Comparison of ENCODE assay signal across 8 mouse cellular contexts in the genomic region with DNA sequence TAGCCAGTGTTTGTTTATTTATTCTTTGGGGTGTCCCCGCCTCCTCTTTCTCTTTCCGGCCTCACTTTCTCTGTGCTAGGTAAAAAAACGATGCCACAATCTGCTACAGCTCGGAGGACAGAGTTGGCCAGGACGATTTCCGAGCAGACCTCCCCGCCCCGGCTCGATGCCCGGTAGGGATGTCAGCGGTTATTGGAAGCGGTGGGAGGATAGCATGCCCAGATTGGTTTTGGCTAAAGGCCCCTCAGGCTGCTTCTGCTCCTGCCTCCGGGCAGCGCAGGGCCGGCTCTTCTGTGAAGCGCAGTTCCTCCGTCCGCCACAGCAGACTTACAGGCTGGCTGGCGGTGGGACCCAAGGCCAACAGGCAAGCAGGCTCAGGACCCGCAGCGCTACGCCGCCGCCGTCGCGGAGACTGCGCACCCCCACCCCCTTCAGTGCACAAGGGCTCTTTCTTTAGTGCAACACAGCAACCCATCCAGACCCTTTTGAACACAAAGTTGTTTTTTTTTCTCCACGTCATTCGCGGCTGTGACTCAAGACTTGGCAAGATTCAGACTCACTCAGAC. TPM values are rescaled to one million over a fixed set of nuclear protein-coding genes. Genes with fewer than 3 reads are reported as not detected.
DNase-seq lines count a peak whose midpoint lies in the region; ATAC-seq lines count a peak whose summit lies in the region.

A gene (minus strand): TSS at position 414 of the 566 bp plus-strand sequence.

- peak within 1 kb of the TSS; percentile 45 for H3K4me3 ChIP-seq in forebrain, embryonic 14.5 days (ENCODE audit: low read depth, low read length)
- peak within 1 kb of the TSS; percentile 68 for H3K4me3 ChIP-seq in heart, embryonic 16.5 days (ENCODE audit: low read length)
- peak within 1 kb of the TSS; percentile 48 for H3K4me3 ChIP-seq in liver, embryonic 12.5 days
- H3K4me3 ChIP-seq in neural tube, embryonic 14.5 days (ENCODE audit: low read depth, low read length) = peak within 1 kb of the TSS; percentile 60

- H3K36me3 ChIP-seq in forebrain, embryonic 14.5 days (ENCODE audit: control insufficient read depth, insufficient read depth, low read length) = no peaks in the 10 kb centered on the region
- no peaks in the 10 kb centered on the region for H3K36me3 ChIP-seq in heart, embryonic 16.5 days (ENCODE audit: control insufficient read depth, insufficient read depth)
- H3K36me3 ChIP-seq in liver, embryonic 12.5 days = no peaks in the 10 kb centered on the region
- H3K36me3 ChIP-seq in neural tube, embryonic 14.5 days (ENCODE audit: control insufficient read depth, insufficient read depth, low read length) = no peaks in the 10 kb centered on the region

- no peaks in the 10 kb centered on the region for H3K9me3 ChIP-seq in forebrain, embryonic 14.5 days (replicated peaks; ENCODE audit: control insufficient read depth, low read length)
- H3K9me3 ChIP-seq in heart, embryonic 16.5 days (replicated peaks; ENCODE audit: control insufficient read depth, low read length) = no peaks in the 10 kb centered on the region
- H3K9me3 ChIP-seq in liver, embryonic 12.5 days (replicated peaks) = no peaks in the 10 kb centered on the region
- no peaks in the 10 kb centered on the region for H3K9me3 ChIP-seq in neural tube, embryonic 14.5 days (ENCODE audit: control insufficient read depth, low read length)

- peak within 1 kb of the TSS; percentile 57 for H3K9ac ChIP-seq in forebrain, embryonic 14.5 days (ENCODE audit: low read length)
- H3K9ac ChIP-seq in heart, embryonic 16.5 days (ENCODE audit: low read length) = peak within 1 kb of the TSS; percentile 68
- peak within 1 kb of the TSS; percentile 39; the same call in 1 of the 2 replicates for H3K9ac ChIP-seq in liver, embryonic 12.5 days
- peak within 1 kb of the TSS; percentile 74 for H3K9ac ChIP-seq in neural tube, embryonic 14.5 days (replicated peaks; ENCODE audit: low read depth, low read length)

- DNase-seq in adrenal gland, postnatal 10 days = peak; percentile 60
- DNase-seq in forebrain, embryonic 14.5 days (ENCODE audit: low spot score) = peak; percentile 74
- DNase-seq in kidney, postnatal 36 days = peak; percentile 7 to 38
- DNase-seq in urinary bladder, postnatal 36 days (ENCODE audit: low spot score in 2 of 2) = peak; percentile 17 to 32

- peak; percentile 27 for ATAC-seq in CD4-positive, CD25-positive, alpha-beta regulatory T cell, adult 4 months
- peak; percentile 59 for ATAC-seq in forebrain, embryonic 14.5 days
- 0 out of 2 replicates have a peak, but pooled peaks have one; percentile 19 for ATAC-seq in heart, embryonic 16.5 days (replicated peaks; ENCODE audit: extremely low read depth, insufficient read depth, low FRiP score)
- 0 out of 2 replicates have a peak, but pooled peaks have one; percentile 20 for ATAC-seq in liver, embryonic 12.5 days
- peak; percentile 44; the same call in 1 of the 2 replicates for ATAC-seq in neural tube, embryonic 14.5 days (ENCODE audit: low read depth)

- WGBS in forebrain, embryonic 14.5 days = under 1% methylated on average over 31 of the region's 31 CpGs
- 0% methylated on average over 31 of the region's 31 CpGs for WGBS in heart, embryonic 16.5 days
- 3% methylated on average over 31 of the region's 31 CpGs for WGBS in liver, embryonic 12.5 days (ENCODE audit: insufficient replicate concordance)
- under 1% methylated on average over 31 of the region's 31 CpGs for WGBS in neural tube, embryonic 14.5 days

- peak within 1 kb of the TSS; percentile 96 for H3K4me2 ChIP-seq in forebrain, embryonic 14.5 days (ENCODE audit: low read length)
- peak within 1 kb of the TSS; percentile 100 for H3K4me2 ChIP-seq in heart, embryonic 16.5 days (ENCODE audit: low read depth, low read length)
- H3K4me2 ChIP-seq in liver, embryonic 12.5 days = peak within 1 kb of the TSS; percentile 65
- H3K4me2 ChIP-seq in neural tube, embryonic 14.5 days (ENCODE audit: low read depth, low read length) = peak within 1 kb of the TSS; percentile 93

- H3K27ac ChIP-seq in forebrain, embryonic 14.5 days (ENCODE audit: low read depth, low read length) = peak within 1 kb of the TSS; percentile 58
- peak within 1 kb of the TSS; percentile 34; the same call in 1 of the 2 replicates for H3K27ac ChIP-seq in heart, embryonic 16.5 days (ENCODE audit: low read length)
- H3K27ac ChIP-seq in liver, embryonic 12.5 days = 0 out of 2 replicates have a peak within 1 kb of the TSS, but pooled peaks have one; percentile 5
- peak within 1 kb of the TSS; percentile 74 for H3K27ac ChIP-seq in neural tube, embryonic 14.5 days (ENCODE audit: low read depth, low read length)

- H3K4me1 ChIP-seq in forebrain, embryonic 14.5 days (ENCODE audit: control insufficient read depth, insufficient read depth, low read length) = peaks cover 22% of the 10 kb centered on the region
- H3K4me1 ChIP-seq in heart, embryonic 16.5 days (ENCODE audit: control insufficient read depth, insufficient read depth, low read length) = peaks cover 24% of the 10 kb centered on the region
- H3K4me1 ChIP-seq in liver, embryonic 12.5 days = peaks cover 5% of the 10 kb centered on the region; the same call in 1 of the 2 replicates
- peaks cover 39% of the 10 kb centered on the region for H3K4me1 ChIP-seq in neural tube, embryonic 14.5 days (ENCODE audit: control insufficient read depth, insufficient read depth, low read length)

- peaks cover 24% of the 10 kb centered on the region for H3K27me3 ChIP-seq in forebrain, embryonic 14.5 days (replicated peaks; ENCODE audit: control insufficient read depth, insufficient read depth, low read length)
- H3K27me3 ChIP-seq in heart, embryonic 16.5 days (ENCODE audit: control insufficient read depth, insufficient read depth, low read length) = peaks cover 40% of the 10 kb centered on the region
- peaks cover 73% of the 10 kb centered on the region for H3K27me3 ChIP-seq in liver, embryonic 12.5 days (replicated peaks)
- H3K27me3 ChIP-seq in neural tube, embryonic 14.5 days (ENCODE audit: control insufficient read depth, insufficient read depth, low read length) = no peaks in the 10 kb centered on the region

RNA-seq across cellular contexts. Expression of the gene that starts here (rescaled TPM):
- 1 to 10 TPM; 1.1 to 1.7 TPM for polyA plus RNA-seq in CD4-positive, CD25-positive, alpha-beta regulatory T cell, adult 4 months (2017; shearing (Covaris generic))
- total RNA-seq in adrenal gland, postnatal 10 days (2021) = 10 to 100 TPM in 1 of 2 experiments, 1 to 10 TPM in 1; 5.6 to 11.9 TPM
- polyA plus RNA-seq in forebrain, embryonic 14.5 days (2014; fragmentation: Nextera tagmentation; extraction: Ambion mirVana) = 11.6 and 13.1 TPM in 2 replicates
- 6.6 and 13.1 TPM in 2 replicates for polyA plus RNA-seq in heart, embryonic 16.5 days (2015; fragmentation: Nextera tagmentation; extraction: Ambion mirVana)
- polyA plus RNA-seq in liver, embryonic 12.5 days (2016; fragmentation: Nextera tagmentation; extraction: Ambion mirVana) = 9.1 and 9.2 TPM in 2 replicates
- polyA plus RNA-seq in neural tube, embryonic 14.5 days (2014; fragmentation: Nextera tagmentation; extraction: Ambion mirVana) = 67.8 and 67.9 TPM in 2 replicates

Comparison
In these comparisons a context has a peak if more than half of its experiments do, and no peak if none do; other contexts are left out.
1. Peak in every context shown above with its lines: DNase-seq, ATAC-seq, H3K4me3 ChIP-seq and H3K27ac ChIP-seq.
2. DNase-seq: peak in every context shown above with its lines; median percentile 74 in forebrain, embryonic 14.5 days; 60 in adrenal gland, postnatal 10 days; 24 in urinary bladder, postnatal 36 days; 22 in kidney, postnatal 36 days.
3. H3K27ac ChIP-seq: peak in every context shown above with its lines; median percentile 74 in neural tube, embryonic 14.5 days; 58 in forebrain, embryonic 14.5 days; 34 in heart, embryonic 16.5 days; 5 in liver, embryonic 12.5 days.